Mouse (Mus musculus) cerebellum, postnatal 25 days (tissue): ENCODE results near the gene Slc9a3r1.

Experiments
- DNase-seq, 2 experiments: peaks; one replicate each; pipeline ENCODE4 v3.0.0; 2021; ENCODE audit warnings: mixed read lengths in 2 of 2

Gene Slc9a3r1

GRCm38 (mm10) chr11:115192180-115192579, 29.0 kb downstream of the Slc9a3r1 start:
- peak in 1 of 2 experiments; percentile 53 for DNase-seq

- DNase-seq = no peak
Measured at GRCm38 (mm10) chr11:115194693-115195092, 31.6 kb downstream of the Slc9a3r1 start.

- DNase-seq = no peak
Measured at GRCm38 (mm10) chr11:115195933-115196332, 32.8 kb downstream of the Slc9a3r1 start.

- no peak for DNase-seq
Measured at GRCm38 (mm10) chr11:115197558-115197957, 34.4 kb downstream of the Slc9a3r1 start.

GRCm38 (mm10) chr11:115198932-115199384, 35.8 kb downstream of the Slc9a3r1 start:
- no peak for DNase-seq

GRCm38 (mm10) chr11:115200520-115200919, 37.4 kb downstream of the Slc9a3r1 start:
- no peak for DNase-seq

GRCm38 (mm10) chr11:115202316-115202715, 39.2 kb downstream of the Slc9a3r1 start:
- DNase-seq = peak; percentile 96

GRCm38 (mm10) chr11:115202756-115203155, 39.6 kb downstream of the Slc9a3r1 start:
- DNase-seq = peak in 1 of 2 experiments; percentile 85

- DNase-seq = peak; percentile 73 to 74
Measured at GRCm38 (mm10) chr11:115208126-115208525, 45.0 kb downstream of the Slc9a3r1 start.

GRCm38 (mm10) chr11:115208776-115209732, 45.9 kb downstream of the Slc9a3r1 start:
- peak; percentile 69 to 74 for DNase-seq

GRCm38 (mm10) chr11:115209958-115210357, 46.8 kb downstream of the Slc9a3r1 start:
- DNase-seq = peak; percentile 41 to 44

- peak; percentile 87 to 89 for DNase-seq
Measured at GRCm38 (mm10) chr11:115212116-115212515, 49.0 kb downstream of the Slc9a3r1 start.

GRCm38 (mm10) chr11:115215123-115215522, 52.0 kb downstream of the Slc9a3r1 start:
- peak; percentile 47 to 48 for DNase-seq

GRCm38 (mm10) chr11:115217439-115218410, 54.6 kb downstream of the Slc9a3r1 start:
- DNase-seq = peak; percentile 97

GRCm38 (mm10) chr11:115219263-115219662, 56.1 kb downstream of the Slc9a3r1 start:
- peak; percentile 67 to 70 for DNase-seq

- no peak for DNase-seq
Measured at GRCm38 (mm10) chr11:115219685-115220084, 56.5 kb downstream of the Slc9a3r1 start.

GRCm38 (mm10) chr11:115222077-115222476, 58.9 kb downstream of the Slc9a3r1 start:
- DNase-seq = no peak

GRCm38 (mm10) chr11:115222570-115222969, 59.4 kb downstream of the Slc9a3r1 start:
- DNase-seq = no peak

- DNase-seq = peak; percentile 67 to 68
Measured at GRCm38 (mm10) chr11:115223451-115223850, 60.3 kb downstream of the Slc9a3r1 start.

- DNase-seq = no peak
Measured at GRCm38 (mm10) chr11:115223877-115224276, 60.7 kb downstream of the Slc9a3r1 start.

- DNase-seq = peak; percentile 74 to 84
Measured at GRCm38 (mm10) chr11:115224889-115225288, 61.7 kb downstream of the Slc9a3r1 start.

- DNase-seq = no peak
Measured at GRCm38 (mm10) chr11:115225301-115225700, 62.2 kb downstream of the Slc9a3r1 start.
